Mouse (Mus musculus) heart, adult 2 months (tissue): ENCODE results near the gene Azin2.

ENCODE experiments used
- CTCF ChIP-seq: fragments of 200-600 bp; IDR thresholded peaks from 2 replicates; pipeline ENCODE4 v1.8.1; 2022; ENCODE audit warnings: antibody characterized with exemption, mild to moderate bottlenecking, moderate library complexity
- EP300 ChIP-seq: fragments of 200-500 bp; IDR thresholded peaks from 2 replicates; pipeline ENCODE4 v1.6.1; 2011; ENCODE audit warnings: low read depth, low read length, control low read depth; ENCODE audit not compliant: insufficient read depth
- POLR2A ChIP-seq: fragments of 200-500 bp; IDR thresholded peaks from 2 replicates; pipeline ENCODE4 v1.6.1; 2011; ENCODE audit warnings: mild to moderate bottlenecking, low read depth, low read length, control low read depth; ENCODE audit not compliant: insufficient read depth

DNA sequence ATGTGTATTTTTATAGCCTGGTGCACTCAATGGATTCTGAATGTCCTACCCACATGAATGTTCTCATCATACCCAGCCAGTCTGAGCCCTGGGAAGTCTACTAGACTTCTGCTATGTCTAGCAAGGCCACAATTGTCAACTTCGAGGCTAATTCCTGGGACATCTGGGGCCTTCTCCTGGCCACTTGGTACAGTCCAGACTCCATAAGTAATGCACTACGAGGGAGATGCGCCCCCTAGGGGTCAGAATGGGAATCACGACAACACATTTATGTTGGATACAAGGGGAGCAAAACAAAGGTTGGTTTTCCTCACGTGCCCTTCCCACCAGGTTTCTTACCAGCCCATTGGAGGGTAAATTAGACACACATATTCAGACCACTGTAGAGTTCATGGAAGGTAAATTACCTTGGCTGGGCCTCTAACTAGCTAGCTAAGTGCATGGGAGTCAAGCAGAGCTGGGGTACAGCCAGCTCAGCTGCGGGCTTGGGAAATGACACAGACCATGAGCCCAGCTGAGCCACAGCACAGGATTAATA lies 14.0 kb downstream of the Azin2 start:
- TF ChIP-seq CTCF: peak; percentile 70
- TF ChIP-seq POLR2A: no peak
- no peak for TF ChIP-seq EP300
